Mouse (Mus musculus) liver, postnatal 0 days (tissue): ENCODE results near the gene Inppl1. TPM values are rescaled to one million over a fixed set of nuclear protein-coding genes. Genes with fewer than 3 reads are reported as not detected.

Experiments used
- ATAC-seq: fragments of 200-750 bp; cut with Nextera tagmentation; 2 replicates; pipeline ENCODE4 v1.8.0; 2017; ENCODE audit warnings: mild to moderate bottlenecking, moderate library complexity
- DNase-seq: peaks from one replicate; pipeline ENCODE4 v3.0.0-alpha.2; 2016
- H3K27ac ChIP-seq: fragments of 300-500 bp; sonication (generic); 2 replicates; pipeline ENCODE4 v1.5.1; 2014; ENCODE audit warnings: antibody characterized with exemption, moderate library complexity, mild to moderate bottlenecking, low read depth
- H3K27me3 ChIP-seq: fragments of 300-500 bp; sonication (generic); 2 replicates; pipeline ENCODE4 v1.6.1; 2014; ENCODE audit warnings: low read length, control low read depth, mixed read lengths; ENCODE audit not compliant: insufficient read depth
- H3K36me3 ChIP-seq: fragments of 300-500 bp; sonication (generic); replicated peaks from 2 replicates; pipeline ENCODE4 v1.6.1; 2014; ENCODE audit warnings: mild to moderate bottlenecking, control low read depth, low read length, moderate library complexity, mixed read lengths; ENCODE audit not compliant: insufficient read depth
- H3K4me1 ChIP-seq: fragments of 300-500 bp; sonication (generic); 2 replicates; pipeline ENCODE4 v1.6.1; 2014; ENCODE audit warnings: antibody characterized with exemption, mild to moderate bottlenecking, control low read depth; ENCODE audit not compliant: insufficient read depth
- H3K4me2 ChIP-seq: fragments of 300-500 bp; sonication (generic); 2 replicates; pipeline ENCODE4 v1.6.1; 2014; ENCODE audit warnings: low read depth, mild to moderate bottlenecking, low read length, moderate library complexity, mixed read lengths
- H3K4me3 ChIP-seq: fragments of 300-500 bp; sonication (generic); 2 replicates; pipeline ENCODE4 v1.5.1; 2014; ENCODE audit warnings: low read depth, low read length
- H3K9ac ChIP-seq: fragments of 300-500 bp; sonication (generic); replicated peaks from 2 replicates; pipeline ENCODE4 v1.6.1; 2014; ENCODE audit warnings: mild to moderate bottlenecking, moderate library complexity
- H3K9me3 ChIP-seq: fragments of 300-500 bp; sonication (generic); 2 replicates; pipeline ENCODE4 v1.6.1; 2016; ENCODE audit warnings: mild to moderate bottlenecking, control low read depth, low read length, mixed read lengths
- CTCF ChIP-seq: sonication (generic); IDR thresholded peaks from 2 replicates; pipeline ENCODE4 v1.5.1; 2016; ENCODE audit warnings: antibody characterized with exemption, low read depth
- EP300 ChIP-seq: IDR thresholded peaks from 2 replicates; pipeline ENCODE4 v1.6.1; 2016; ENCODE audit warnings: antibody characterized with exemption, low read depth, mild to moderate bottlenecking
- WGBS: fragments of 180-500 bp; shearing (Covaris S2); extraction: QIAGEN DNeasy Blood & Tissue Kit; methylation state at CpG from one replicate; pipeline ENCODE4 v1.1.7; 2014; ENCODE audit not compliant: insufficient replicate concordance; 5-methylcytosine and 5-hydroxymethylcytosine counted together
- polyA plus RNA-seq: library from polyadenylated mRNA; unstranded; fragments of >200 nt; fragmentation: Nextera tagmentation; extraction: Ambion mirVana; gene quantifications from 2 replicates; pipeline ENCODE4 v1.2.1, GENCODE M21; 2015

Inppl1 gene
- polyA plus RNA-seq, 1 experiment from 2014 or later, result 5.0 TPM

DNA sequence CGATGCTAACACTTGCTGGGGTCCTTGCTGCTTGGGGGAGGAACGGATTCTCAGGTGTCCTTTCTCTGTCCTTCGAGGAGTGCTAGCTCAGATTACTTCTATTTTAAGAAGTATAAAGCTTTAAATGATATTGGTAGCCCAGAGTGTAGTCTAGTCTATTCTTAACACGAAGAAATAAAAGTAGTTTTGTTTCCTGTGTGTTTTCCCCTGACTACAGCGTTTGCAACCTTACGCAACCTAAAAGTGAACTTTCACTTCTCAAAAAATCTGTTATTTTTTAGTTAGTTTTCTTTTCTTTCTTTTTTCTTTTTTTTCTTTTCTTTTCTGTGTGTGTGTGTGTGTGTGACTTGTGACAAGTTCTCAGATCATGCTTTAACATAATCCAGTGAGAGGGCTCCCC is 13.7 kb upstream of the Inppl1 start:
- Histone ChIP-seq H3K27me3 (no peaks in the 10 kb centered on the region), H3K4me2 (no peak overlapping the region), H3K9me3 (no peaks in the 10 kb centered on the region), H3K4me3 (no peak overlapping the region), H3K4me1 (0 out of 2 replicates have a peak, but pooled peaks cover 2% of the 10 kb centered on the region), H3K9ac (no peak overlapping the region), H3K36me3 (no peaks in the 10 kb centered on the region), H3K27ac (no peak overlapping the region)
- TF ChIP-seq CTCF (no peak), EP300 (no peak)
- DNase-seq, result no peak
- no peak for ATAC-seq
- WGBS, result 53% methylated on average over 6 of the region's 6 CpGs

DNA sequence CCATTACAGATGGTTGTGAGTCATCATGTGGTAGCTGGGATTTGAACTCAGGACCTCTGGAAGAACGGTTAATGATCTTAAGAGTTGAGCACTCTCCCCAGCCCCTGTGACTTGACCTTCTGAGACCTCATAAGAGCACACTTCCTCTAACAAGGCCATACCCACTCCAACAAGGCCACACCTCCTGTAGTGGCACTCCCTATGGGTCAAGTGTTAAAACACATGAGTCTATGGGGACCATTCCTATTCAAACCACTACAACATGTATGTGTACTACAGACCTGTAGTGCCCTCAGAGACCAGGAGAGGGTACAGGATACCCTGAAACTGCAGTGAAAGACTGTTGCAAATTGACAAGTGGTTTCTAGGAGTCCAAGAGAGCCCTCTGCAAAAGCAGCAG is 9.9 kb upstream of the Inppl1 start:
- H3K27me3 ChIP-seq, result no peaks in the 10 kb centered on the region
- no peaks in the 10 kb centered on the region for H3K36me3 ChIP-seq
- ATAC-seq (no peak), DNase-seq (no peak)
- TF ChIP-seq EP300, result no peak
- TF ChIP-seq CTCF, result peak; percentile 12; the same call in 1 of the 2 replicates
- no peak overlapping the region for H3K27ac ChIP-seq
- no peak overlapping the region for H3K4me2 ChIP-seq
- H3K9me3 ChIP-seq, result no peaks in the 10 kb centered on the region
- H3K4me1 ChIP-seq, result 0 out of 2 replicates have a peak, but pooled peaks cover 2% of the 10 kb centered on the region
- H3K4me3 ChIP-seq, result no peak overlapping the region
- WGBS, result 85% methylated on average over 1 of the region's 1 CpGs
- no peak overlapping the region for H3K9ac ChIP-seq

DNA sequence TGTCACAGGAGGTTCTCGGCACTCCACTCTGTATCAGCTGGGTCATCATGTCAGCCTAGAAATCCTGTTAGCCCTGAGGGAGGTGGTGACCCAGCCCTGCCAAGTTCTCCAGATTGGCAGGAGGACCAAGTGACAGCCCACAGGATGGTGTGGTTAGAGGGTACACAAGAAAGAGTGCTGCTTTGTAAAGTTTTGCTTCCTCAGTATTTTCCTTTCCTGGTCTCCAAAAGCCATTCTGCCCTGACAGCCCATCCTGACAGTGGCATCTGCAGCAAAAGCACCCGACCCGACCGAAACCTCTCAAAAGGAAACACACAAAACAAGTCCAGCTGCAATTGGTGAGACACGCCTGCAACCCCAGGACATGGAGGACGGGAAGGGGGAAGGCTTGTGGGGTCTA is 6.2 kb upstream of the Inppl1 start:
- WGBS, result 49% methylated on average over 6 of the region's 6 CpGs
- no peak for ATAC-seq
- Histone ChIP-seq H3K4me2 (no peak overlapping the region), H3K9ac (no peak overlapping the region), H3K27me3 (no peaks in the 10 kb centered on the region; the same call in 1 of the 2 replicates), H3K27ac (no peak overlapping the region), H3K4me1 (no peaks in the 10 kb centered on the region), H3K4me3 (no peak overlapping the region), H3K36me3 (no peaks in the 10 kb centered on the region), H3K9me3 (no peaks in the 10 kb centered on the region)
- DNase-seq, result no peak
- TF ChIP-seq CTCF (no peak), EP300 (no peak)

DNA sequence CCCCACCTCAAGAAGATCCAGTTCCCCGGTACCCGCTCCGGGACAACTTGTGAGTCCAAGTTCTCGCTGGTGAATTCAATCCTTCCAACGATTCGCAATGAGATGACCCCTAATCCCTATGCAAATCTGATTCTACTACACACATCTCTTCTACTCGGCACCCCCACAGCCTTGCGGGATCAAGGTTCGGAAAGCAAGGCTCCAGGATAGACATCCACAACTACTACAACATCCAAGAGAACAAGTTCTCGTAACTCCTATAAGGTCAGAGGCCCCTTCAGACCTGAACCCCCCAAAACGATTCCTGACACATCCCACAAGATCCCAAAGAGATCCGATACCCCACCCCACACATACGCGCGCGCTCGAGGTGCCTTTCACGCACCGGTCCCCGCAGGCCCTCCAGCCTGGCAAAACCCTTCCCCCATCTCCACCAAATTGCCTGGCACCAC is 849 bp downstream of the Inppl1 start:
- Histone ChIP-seq H3K27me3 (peaks cover 26% of the 10 kb centered on the region), H3K4me1 (peaks cover 5% of the 10 kb centered on the region; the same call in 1 of the 2 replicates), H3K4me2 (peak overlapping the region; percentile 91), H3K9me3 (no peaks in the 10 kb centered on the region), H3K27ac (peak overlapping the region; percentile 78), H3K36me3 (peaks cover 7% of the 10 kb centered on the region; the same call in 1 of the 2 replicates), H3K4me3 (peak overlapping the region; percentile 70), H3K9ac (peak overlapping the region; percentile 78)
- peak; percentile 41 for DNase-seq
- 2% methylated on average over 20 of the region's 20 CpGs for WGBS
- ATAC-seq, result no peak
- TF ChIP-seq CTCF, result no peak
- no peak for TF ChIP-seq EP300

DNA sequence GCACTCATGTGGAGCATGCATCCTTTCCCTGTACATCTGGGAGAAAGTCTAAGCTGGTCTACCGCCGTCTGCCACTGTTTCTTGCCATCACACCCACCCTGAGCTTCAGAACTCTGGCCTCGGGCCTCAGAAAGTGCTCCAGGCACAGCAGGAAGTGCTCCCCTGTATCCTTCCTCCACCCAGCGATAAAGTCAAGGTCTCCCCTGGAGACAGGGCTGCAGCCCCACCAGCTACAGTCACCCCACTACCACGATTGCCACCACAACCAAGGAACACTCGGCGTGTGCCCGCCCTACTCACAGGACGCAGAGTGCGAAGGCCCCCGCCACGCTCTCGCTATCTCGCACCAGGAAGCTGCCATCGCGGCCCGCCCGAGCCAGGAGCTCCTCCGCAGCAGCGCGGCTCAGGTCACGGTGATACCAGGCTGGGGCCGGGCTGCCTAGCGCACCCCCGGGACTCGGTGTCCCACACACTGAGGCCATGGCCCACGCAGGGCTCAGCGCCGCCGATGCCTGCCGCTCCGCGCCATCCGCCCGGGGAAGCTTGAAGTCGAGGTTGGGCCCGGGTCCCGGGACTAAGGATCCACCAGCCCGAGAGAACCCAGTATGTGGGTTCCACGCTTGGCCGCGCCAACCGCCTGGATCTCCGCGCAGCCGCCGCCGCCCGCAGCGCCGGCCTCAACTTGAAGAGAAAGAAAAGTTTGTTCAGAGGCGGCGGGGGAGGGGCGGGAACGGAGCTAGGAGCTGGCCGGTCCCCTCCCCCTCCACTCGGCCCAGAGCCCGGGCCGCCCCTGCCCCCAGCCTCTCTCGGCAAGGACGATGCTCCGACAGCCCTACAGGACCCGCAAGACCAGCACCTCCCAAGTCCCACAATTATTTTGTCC is 1.5 kb downstream of the Inppl1 start:
- no peak for TF ChIP-seq CTCF
- no peak for TF ChIP-seq EP300
- Histone ChIP-seq H3K36me3 (peaks cover 12% of the 10 kb centered on the region), H3K27me3 (peaks cover 26% of the 10 kb centered on the region), H3K4me1 (peaks cover 5% of the 10 kb centered on the region; the same call in 1 of the 2 replicates), H3K9me3 (no peaks in the 10 kb centered on the region), H3K27ac (peak overlapping the region; percentile 78), H3K9ac (peak overlapping the region; percentile 78), H3K4me2 (peak overlapping the region; percentile 91), H3K4me3 (peak overlapping the region; percentile 70)
- WGBS, result under 1% methylated on average over 49 of the region's 63 CpGs
- peak; percentile 66 for DNase-seq
- ATAC-seq, result peak; percentile 51

DNA sequence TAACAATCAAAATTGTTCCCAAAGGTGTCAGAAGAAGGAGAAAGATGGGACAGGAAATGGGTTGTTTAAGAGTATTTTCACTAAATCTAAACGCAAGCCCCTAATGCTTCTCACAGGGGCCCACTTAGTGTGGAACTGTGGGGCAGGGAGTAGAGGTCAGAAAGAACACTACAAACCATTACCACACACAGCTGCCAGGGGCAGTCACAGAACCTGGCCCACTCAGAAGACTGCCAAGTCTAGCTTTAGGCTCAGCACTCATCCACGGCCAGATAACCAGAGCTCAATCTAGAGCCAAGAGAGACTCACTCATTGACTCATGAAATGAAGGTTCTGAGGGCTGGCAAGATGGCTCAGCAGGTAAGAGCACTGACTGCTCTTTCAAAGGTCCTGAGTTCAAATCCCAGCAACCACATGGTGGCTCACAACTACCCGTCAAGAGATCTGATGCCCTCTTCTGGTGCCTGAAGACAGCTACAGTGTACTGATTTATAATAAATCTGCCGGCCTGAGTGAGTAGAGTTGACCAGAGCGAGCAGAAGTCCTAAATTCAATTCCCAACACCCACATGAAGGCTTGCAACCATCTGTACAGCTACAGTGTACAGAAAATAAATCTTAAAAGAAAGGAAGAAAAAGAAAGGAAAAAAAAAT is 2.4 kb downstream of the Inppl1 start:
- ATAC-seq, result no peak
- Histone ChIP-seq H3K9me3 (no peaks in the 10 kb centered on the region), H3K27ac (no peak overlapping the region), H3K4me3 (no peak overlapping the region; the same call in 1 of the 2 replicates), H3K9ac (no peak overlapping the region), H3K4me2 (peak overlapping the region; percentile 91), H3K4me1 (peaks cover 5% of the 10 kb centered on the region; the same call in 1 of the 2 replicates), H3K27me3 (peaks cover 26% of the 10 kb centered on the region), H3K36me3 (peaks cover 17% of the 10 kb centered on the region)
- TF ChIP-seq EP300 (no peak), CTCF (peak; percentile 26; the same call in 1 of the 2 replicates)
- WGBS, result 45% methylated on average over 5 of the region's 5 CpGs
- no peak for DNase-seq
